Mouse (Mus musculus) small intestine, adult 2 months (tissue): ENCODE data around the gene Pold1. TPM values are rescaled to one million over a fixed set of nuclear protein-coding genes. Genes with fewer than 3 reads are reported as not detected.

ENCODE experiments used
- H3K27ac ChIP-seq: fragments of 200-500 bp; 2 replicates; pipeline ENCODE4 v1.5.1; 2012; ENCODE audit warnings: low read depth, low read length, control low read depth, inconsistent platforms; ENCODE audit not compliant: insufficient read depth
- H3K27me3 ChIP-seq: fragments of 200-500 bp; 2 replicates; pipeline ENCODE4 v1.6.1; 2012; ENCODE audit warnings: mild to moderate bottlenecking, moderate library complexity, low read length, inconsistent platforms; ENCODE audit not compliant: control insufficient read depth, insufficient read depth
- H3K36me3 ChIP-seq: fragments of 200-500 bp; 2 replicates; pipeline ENCODE4 v1.6.1; 2012; ENCODE audit warnings: mild to moderate bottlenecking, low read length, control low read depth, inconsistent platforms; ENCODE audit not compliant: control insufficient read depth, insufficient read depth
- H3K4me1 ChIP-seq: fragments of 200-500 bp; 2 replicates; pipeline ENCODE4 v1.6.1; 2012; ENCODE audit warnings: low read length, inconsistent platforms, mixed read lengths; ENCODE audit not compliant: control insufficient read depth, insufficient read depth, insufficient read length
- H3K4me3 ChIP-seq: fragments of 200-500 bp; 2 replicates; pipeline ENCODE4 v1.5.1; 2012; ENCODE audit warnings: low read depth, mild to moderate bottlenecking, control low read depth, inconsistent platforms, low read length, moderate library complexity
- CTCF ChIP-seq: fragments of 200-500 bp; IDR thresholded peaks from 2 replicates; pipeline ENCODE4 v1.5.1; 2012; ENCODE audit warnings: low read depth, mild to moderate bottlenecking, control low read depth, inconsistent platforms, low read length, moderate library complexity, mixed read lengths; ENCODE audit not compliant: insufficient replicate concordance, insufficient read length; ENCODE audit errors: extremely low read depth
- POLR2A ChIP-seq: fragments of 200-500 bp; IDR thresholded peaks from 2 replicates; pipeline ENCODE4 v1.6.1; 2012; ENCODE audit warnings: low read depth, mild to moderate bottlenecking, control low read depth, inconsistent platforms, low read length, moderate library complexity
- WGBS: fragments of 180-500 bp; shearing (Covaris S2); methylation state at CpG from one replicate; pipeline ENCODE4 v1.1.7; 2018; 5-methylcytosine and 5-hydroxymethylcytosine counted together
- polyA plus RNA-seq: library from polyadenylated mRNA; depleted of rRNA; stranded (reverse); fragments of >200 nt; gene quantifications from 2 replicates; pipeline ENCODE4 v1.2.3, GENCODE M21; 2012

The Pold1 gene
- polyA plus RNA-seq, 1 experiment = 46.9 TPM

DNA sequence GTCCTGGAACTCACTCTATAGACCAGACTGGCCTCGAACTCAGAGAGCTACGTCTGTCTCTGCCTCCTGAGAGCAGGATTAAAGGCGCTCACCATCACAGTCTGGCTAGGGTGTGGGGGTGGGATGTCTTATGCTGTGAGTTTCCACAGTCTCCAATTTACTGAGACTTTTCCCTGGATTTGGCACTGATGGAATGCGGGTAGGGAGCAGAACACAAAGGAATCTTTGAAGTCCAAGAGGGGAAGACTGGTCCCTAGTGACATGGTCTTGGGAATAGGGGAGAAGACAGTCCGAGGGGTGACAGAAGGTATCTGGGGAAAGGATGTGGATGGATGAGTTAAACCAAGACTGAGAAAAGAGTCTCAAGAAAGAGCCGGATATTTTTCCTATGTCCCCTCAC is 39.0 kb upstream of the Pold1 start:
- WGBS = 47% methylated on average over 6 of the region's 6 CpGs
- Histone ChIP-seq H3K27me3 (peaks cover 44% of the 10 kb centered on the region), H3K27ac (no peak overlapping the region), H3K4me1 (peaks cover 20% of the 10 kb centered on the region), H3K4me3 (no peak overlapping the region), H3K36me3 (no peaks in the 10 kb centered on the region)
- no peak for TF ChIP-seq POLR2A

DNA sequence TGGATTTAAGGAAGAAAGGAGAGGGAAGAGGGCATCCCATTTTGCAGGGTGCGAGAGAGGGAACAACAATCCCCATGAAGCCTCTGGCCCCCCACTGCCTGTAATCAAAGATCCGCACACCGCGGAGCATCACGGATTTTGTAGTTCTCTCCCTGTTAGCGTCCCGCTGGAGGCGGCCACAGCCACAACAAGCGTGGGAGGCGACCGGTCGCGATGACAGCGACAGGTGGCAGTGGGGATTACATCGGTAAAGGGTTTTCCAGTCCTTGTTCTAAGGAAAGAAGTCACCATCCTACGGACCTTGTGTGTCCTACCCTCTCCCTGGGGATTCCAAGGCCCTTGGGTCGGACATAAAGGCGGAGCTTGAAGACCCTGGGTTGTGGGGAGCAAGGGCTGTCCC is 38.3 kb upstream of the Pold1 start:
- 2% methylated on average over 18 of the region's 18 CpGs for WGBS
- Histone ChIP-seq H3K27ac (no peak overlapping the region), H3K36me3 (no peaks in the 10 kb centered on the region), H3K27me3 (peaks cover 43% of the 10 kb centered on the region), H3K4me3 (0 out of 2 replicates have a peak overlapping the region, but pooled peaks have one; percentile 3), H3K4me1 (peaks cover 20% of the 10 kb centered on the region)
- no peak for TF ChIP-seq CTCF
- TF ChIP-seq POLR2A = no peak

DNA sequence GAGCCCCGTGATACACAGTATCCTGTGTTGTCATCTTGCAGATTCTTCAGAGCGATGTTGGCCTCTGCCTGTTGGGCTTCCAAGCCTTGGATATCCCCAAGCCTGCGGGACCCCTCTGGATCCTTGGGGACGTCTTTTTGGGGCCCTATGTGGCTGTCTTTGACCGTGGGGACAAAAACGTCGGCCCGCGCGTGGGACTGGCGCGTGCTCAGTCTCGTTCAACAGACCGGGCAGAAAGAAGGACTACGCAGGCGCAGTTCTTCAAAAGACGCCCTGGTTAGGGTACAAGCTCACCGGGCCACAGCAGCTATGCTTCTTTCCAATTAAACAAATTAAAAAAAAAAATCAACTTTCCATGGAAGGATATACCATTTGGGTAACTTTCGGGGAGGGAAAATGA is 37.9 kb upstream of the Pold1 start:
- no peaks in the 10 kb centered on the region for H3K36me3 ChIP-seq
- no peak overlapping the region for H3K4me3 ChIP-seq
- TF ChIP-seq CTCF = no peak
- TF ChIP-seq POLR2A = no peak
- peaks cover 17% of the 10 kb centered on the region for H3K4me1 ChIP-seq
- 21% methylated on average over 19 of the region's 19 CpGs for WGBS
- H3K27me3 ChIP-seq = peaks cover 39% of the 10 kb centered on the region
- H3K27ac ChIP-seq = no peak overlapping the region

DNA sequence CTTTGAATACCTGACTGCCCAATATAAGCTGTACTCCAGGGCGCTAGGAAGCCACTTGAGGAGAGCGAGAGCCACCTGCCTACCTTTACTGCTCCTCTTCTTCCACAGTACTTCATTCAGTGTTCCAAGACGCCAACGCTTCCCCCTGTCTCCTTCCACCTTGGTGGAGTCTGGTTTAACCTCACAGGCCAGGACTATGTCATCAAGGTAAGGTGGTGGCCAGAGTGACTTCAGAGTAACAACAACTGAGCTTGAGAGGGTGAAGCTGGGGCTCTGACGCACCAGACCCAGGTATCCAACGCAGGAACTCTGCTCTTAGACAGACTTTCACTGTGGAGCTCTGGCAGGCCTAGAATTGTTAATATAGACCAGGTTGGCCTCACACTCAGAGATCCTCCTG is 37.0 kb upstream of the Pold1 start:
- H3K4me1 ChIP-seq = peaks cover 9% of the 10 kb centered on the region; the same call in 1 of the 2 replicates
- no peak overlapping the region for H3K4me3 ChIP-seq
- 90% methylated on average over 6 of the region's 6 CpGs for WGBS
- H3K27me3 ChIP-seq = peaks cover 39% of the 10 kb centered on the region
- TF ChIP-seq POLR2A (no peak), CTCF (no peak)
- H3K36me3 ChIP-seq = no peaks in the 10 kb centered on the region
- no peak overlapping the region for H3K27ac ChIP-seq

DNA sequence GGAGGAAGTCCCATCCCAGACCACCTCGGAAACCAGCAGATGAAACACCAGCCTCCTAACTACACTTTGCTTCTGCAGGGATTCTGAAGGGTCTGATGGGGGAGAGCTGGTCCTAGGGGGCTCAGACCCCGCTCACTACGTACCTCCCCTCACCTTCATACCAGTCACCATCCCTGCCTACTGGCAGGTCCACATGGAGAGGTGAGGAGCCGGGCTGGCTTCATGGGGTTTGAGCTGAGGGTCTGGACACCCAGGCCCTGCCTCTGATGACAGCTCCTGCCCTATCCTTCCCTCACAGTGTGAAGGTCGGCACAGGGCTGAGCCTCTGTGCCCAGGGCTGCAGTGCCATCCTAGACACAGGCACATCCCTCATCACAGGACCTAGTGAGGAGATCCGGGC is 36.3 kb upstream of the Pold1 start:
- H3K27ac ChIP-seq = no peak overlapping the region
- no peak overlapping the region for H3K4me3 ChIP-seq
- TF ChIP-seq POLR2A (no peak), CTCF (no peak)
- peaks cover 7% of the 10 kb centered on the region; the same call in 1 of the 2 replicates for H3K4me1 ChIP-seq
- peaks cover 42% of the 10 kb centered on the region for H3K27me3 ChIP-seq
- no peaks in the 10 kb centered on the region for H3K36me3 ChIP-seq
- 90% methylated on average over 6 of the region's 6 CpGs for WGBS

DNA sequence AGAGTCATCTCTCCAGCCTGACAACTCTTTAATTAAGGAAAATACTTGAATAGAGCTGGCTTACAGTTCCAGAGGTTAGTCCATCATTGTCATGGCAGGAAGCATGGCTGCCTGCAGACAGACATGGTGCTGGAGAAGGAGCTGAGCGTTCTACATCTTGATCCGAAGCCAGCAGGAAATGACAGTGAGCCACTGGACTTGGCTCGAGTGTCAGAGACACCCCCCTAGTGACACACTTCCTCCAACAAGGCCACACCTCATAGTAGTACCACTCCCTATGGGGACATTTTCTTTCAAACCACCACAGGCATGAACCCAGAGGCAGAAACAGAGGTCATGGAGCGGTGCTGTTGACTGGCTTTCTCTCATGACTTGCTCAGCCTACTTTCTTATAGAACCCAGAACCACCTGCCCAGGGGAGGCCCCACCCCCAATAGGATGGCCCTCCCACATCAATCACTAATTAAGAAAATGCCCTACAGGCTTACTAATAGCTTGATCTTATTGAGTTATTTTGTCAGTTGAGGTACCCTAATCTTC is 35.7 kb upstream of the Pold1 start:
- H3K4me1 ChIP-seq = peaks cover 2% of the 10 kb centered on the region; the same call in 1 of the 2 replicates
- no peak overlapping the region for H3K27ac ChIP-seq
- no peak for TF ChIP-seq CTCF
- no peak for TF ChIP-seq POLR2A
- H3K4me3 ChIP-seq = no peak overlapping the region
- no peaks in the 10 kb centered on the region for H3K36me3 ChIP-seq
- peaks cover 42% of the 10 kb centered on the region for H3K27me3 ChIP-seq
- WGBS = 53% methylated on average over 4 of the region's 4 CpGs

DNA sequence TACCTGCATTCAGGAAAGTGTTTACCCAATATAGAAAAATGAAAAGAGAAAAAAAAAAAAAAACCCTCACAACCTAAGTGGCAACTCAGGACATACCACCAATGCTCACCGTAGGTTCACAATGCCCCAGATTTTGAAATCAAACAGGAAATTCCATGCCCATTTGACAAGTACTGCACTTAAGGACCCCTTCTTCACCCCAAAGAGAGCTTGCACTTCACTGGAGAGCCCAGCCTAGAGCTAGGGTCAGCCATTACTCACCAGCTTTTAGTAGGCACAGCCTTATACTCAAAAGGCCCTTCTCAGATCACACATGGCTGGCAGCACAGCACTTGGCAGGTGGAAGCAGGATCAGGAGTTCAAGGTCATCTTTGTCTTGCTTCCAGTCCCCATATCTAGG is 34.5 kb upstream of the Pold1 start:
- Histone ChIP-seq H3K27me3 (peaks cover 33% of the 10 kb centered on the region), H3K36me3 (no peaks in the 10 kb centered on the region), H3K4me1 (no peaks in the 10 kb centered on the region), H3K27ac (no peak overlapping the region), H3K4me3 (no peak overlapping the region)
- 68% methylated on average over 1 of the region's 1 CpGs for WGBS
- TF ChIP-seq POLR2A (no peak), CTCF (no peak)

DNA sequence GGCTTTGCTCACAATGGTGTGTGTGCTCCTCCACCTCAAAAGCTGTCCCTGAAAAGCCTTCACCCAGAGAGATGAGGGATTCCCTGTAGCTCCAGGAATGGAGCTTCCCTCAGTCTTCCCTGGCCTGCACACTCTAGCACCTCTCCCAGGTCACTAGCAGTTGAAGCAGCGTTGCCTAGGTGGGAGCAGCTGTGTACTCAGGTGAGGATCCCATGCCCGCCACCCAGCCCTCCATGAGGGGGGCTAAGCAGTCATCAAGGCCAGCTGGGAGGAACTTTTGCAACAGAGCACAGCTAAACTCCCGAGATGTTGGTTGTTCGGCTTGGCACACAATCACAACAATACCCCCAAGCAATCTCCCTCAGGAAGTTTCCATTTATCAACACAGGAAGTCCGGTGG is 34.1 kb upstream of the Pold1 start:
- Histone ChIP-seq H3K27me3 (peaks cover 29% of the 10 kb centered on the region), H3K27ac (no peak overlapping the region), H3K4me3 (no peak overlapping the region), H3K36me3 (no peaks in the 10 kb centered on the region), H3K4me1 (no peaks in the 10 kb centered on the region)
- no peak for TF ChIP-seq CTCF
- TF ChIP-seq POLR2A = no peak
- 62% methylated on average over 5 of the region's 5 CpGs for WGBS
